17 mouse cellular contexts compared by ENCODE assay signal in the genomic region with DNA sequence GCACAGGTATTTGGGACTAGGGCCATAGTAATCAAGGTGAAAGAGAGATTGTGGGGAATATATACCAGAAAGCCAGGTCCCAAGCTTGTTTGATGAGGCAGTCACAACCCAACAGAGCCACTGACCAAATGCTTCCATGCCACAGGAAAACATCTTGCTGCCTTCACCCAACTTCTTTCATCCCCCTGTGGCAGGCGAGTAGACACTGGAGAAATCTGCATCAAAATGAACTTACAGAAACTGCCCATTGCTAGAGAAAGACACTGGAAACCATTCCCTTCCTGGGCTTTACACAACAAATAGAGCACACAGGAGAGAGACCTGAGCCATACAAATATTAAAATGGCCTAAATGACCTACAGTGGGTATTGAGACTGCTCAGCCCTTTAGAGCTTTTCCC.
"Had no signal": no experiment of that assay in that cellular context is flagged by ENCODE, and none has a peak within 500 bp of the region (broad histone marks: within the 10 kb centered on the region; RNA-seq: fewer than 3 reads in every experiment).

No protein-coding gene starts in this region.

- H3K27ac ChIP-seq: kidney, postnatal 0 days; layer of hippocampus, adult 2 months; limb, embryonic 10.5 days; limb, embryonic 13.5 days; liver, embryonic 12.5 days; liver, embryonic 15.5 days; neural tube, embryonic 12.5 days; stomach, embryonic 15.5 days had no signal

- H3K36me3 ChIP-seq: limb, embryonic 10.5 days; limb, embryonic 13.5 days; liver, embryonic 12.5 days; liver, embryonic 15.5 days; neural tube, embryonic 12.5 days; stomach, embryonic 15.5 days had no signal

- H3K9ac ChIP-seq: limb, embryonic 13.5 days; liver, embryonic 12.5 days; liver, embryonic 15.5 days; neural tube, embryonic 12.5 days; stomach, embryonic 15.5 days had no signal

- H3K4me1 ChIP-seq: limb, embryonic 10.5 days; liver, embryonic 12.5 days; liver, embryonic 15.5 days; neural tube, embryonic 12.5 days; stomach, embryonic 15.5 days had no signal

- H3K27me3 ChIP-seq: limb, embryonic 13.5 days; liver, embryonic 12.5 days; liver, embryonic 15.5 days; neural tube, embryonic 12.5 days; stomach, embryonic 15.5 days had no signal

- ATAC-seq: liver, embryonic 12.5 days had no signal

- DNase-seq: kidney, adult 9 months; kidney, postnatal 25 days; liver; lung, adult 18-20 months; lung, postnatal 14 days; lung, postnatal 4 days; spleen, adult 18-20 months; thymus, postnatal 25 days had no signal

- H3K9me3 ChIP-seq: limb, embryonic 10.5 days; limb, embryonic 13.5 days; liver, embryonic 12.5 days; liver, embryonic 15.5 days; neural tube, embryonic 12.5 days; stomach, embryonic 15.5 days had no signal

- H3K4me3 ChIP-seq: layer of hippocampus, adult 2 months; limb, embryonic 10.5 days; limb, embryonic 13.5 days; liver, embryonic 12.5 days; liver, embryonic 15.5 days; neural tube, embryonic 12.5 days; stomach, embryonic 15.5 days had no signal

- H3K4me2 ChIP-seq: limb, embryonic 13.5 days; liver, embryonic 12.5 days; liver, embryonic 15.5 days; midbrain, embryonic 11.5 days; neural tube, embryonic 12.5 days; stomach, embryonic 15.5 days had no signal
